Mouse (Mus musculus) fat pad, adult 2 months (tissue): ENCODE measurements around the gene Trim80.

Source experiments
- DNase-seq: peaks from one replicate; pipeline ENCODE4 v3.0.0-alpha.2; 2011; ENCODE audit warnings: low read depth, low spot score; ENCODE audit errors: extremely low read depth

The Trim80 gene

GRCm38 (mm10) chr11:115439906-115440595 lies at the start of gene Trim80:
Gene Trim80 (plus strand): TSS chr11:115440545.
- no peak for DNase-seq

DNA sequence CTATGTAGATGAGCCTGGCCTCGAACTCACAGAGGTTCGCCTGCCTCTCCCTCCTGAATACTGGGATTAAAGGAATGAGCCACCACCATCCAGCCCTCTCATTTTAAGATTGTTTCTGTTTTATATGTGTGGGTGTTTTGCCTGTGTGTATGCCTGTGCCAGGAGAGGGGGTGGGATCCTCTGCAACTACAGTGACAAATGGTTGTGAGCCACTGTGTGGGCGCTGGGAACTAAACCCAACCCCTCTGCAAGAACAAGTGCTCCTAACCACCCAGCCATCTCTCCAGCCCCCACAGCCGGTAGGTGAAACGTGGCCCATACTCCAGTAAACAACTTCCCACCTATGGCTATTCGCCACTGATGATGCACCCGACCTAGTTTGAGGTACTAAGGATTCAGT lies 49.0 kb upstream of the Trim80 start:
- no peak for DNase-seq

GRCm38 (mm10) chr11:115393721-115394325 lies 46.5 kb upstream of the Trim80 start:
- no peak for DNase-seq

- no peak for DNase-seq
Observed at GRCm38 (mm10) chr11:115398085-115398484, 42.3 kb upstream of the Trim80 start.

- DNase-seq = no peak
Observed at GRCm38 (mm10) chr11:115400126-115400525, 40.2 kb upstream of the Trim80 start.

GRCm38 (mm10) chr11:115400630-115401391 lies 39.5 kb upstream of the Trim80 start:
- no peak for DNase-seq

- no peak for DNase-seq
Observed at GRCm38 (mm10) chr11:115403338-115404124, 36.8 kb upstream of the Trim80 start, which contains the start of gene Mrpl58. Gene Mrpl58 (plus strand): TSS chr11:115403752.

DNA sequence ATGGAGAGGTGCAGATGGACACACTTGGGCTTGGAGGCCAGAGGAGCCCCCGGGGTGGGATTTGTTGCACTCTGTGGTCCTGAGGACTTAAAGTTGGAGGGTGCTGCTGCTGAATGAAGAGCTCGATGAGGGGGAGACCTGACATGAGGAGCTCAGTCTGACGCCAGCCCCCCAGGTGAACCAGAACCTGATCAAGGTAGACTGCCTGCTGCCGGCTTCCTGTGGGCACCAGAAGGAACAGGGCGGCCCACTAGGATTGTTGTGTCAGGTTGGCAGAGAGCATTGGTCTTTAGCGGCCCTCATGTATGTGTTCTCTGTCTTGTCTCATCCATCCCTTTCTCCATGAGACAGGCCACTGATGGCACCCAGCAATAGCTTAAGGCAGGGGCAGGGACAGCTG lies 34.6 kb upstream of the Trim80 start:
- no peak for DNase-seq

- DNase-seq = no peak
Observed at GRCm38 (mm10) chr11:115406858-115407401, 33.4 kb upstream of the Trim80 start.

GRCm38 (mm10) chr11:115408266-115408920 lies 32.0 kb upstream of the Trim80 start:
- no peak for DNase-seq

DNA sequence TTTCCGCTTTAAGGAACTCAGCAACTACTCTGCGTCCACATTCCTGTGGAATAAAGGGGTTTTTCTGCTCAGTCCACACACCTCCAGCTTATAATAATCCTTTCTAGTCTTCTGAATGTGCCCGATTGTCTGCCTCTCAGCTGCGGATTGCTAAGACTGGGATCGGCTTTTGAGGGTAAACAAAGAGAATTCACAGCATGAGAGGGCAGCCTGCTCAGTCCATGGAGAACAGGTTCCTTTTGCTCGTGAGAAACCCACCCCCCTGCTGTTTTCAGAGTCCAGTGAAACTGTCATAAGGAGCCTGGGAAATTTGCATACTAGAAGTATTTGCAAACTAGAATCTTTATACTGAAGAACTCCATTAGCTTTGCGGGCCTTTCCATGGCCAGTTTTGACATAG lies 30.8 kb upstream of the Trim80 start:
- DNase-seq = no peak

DNA sequence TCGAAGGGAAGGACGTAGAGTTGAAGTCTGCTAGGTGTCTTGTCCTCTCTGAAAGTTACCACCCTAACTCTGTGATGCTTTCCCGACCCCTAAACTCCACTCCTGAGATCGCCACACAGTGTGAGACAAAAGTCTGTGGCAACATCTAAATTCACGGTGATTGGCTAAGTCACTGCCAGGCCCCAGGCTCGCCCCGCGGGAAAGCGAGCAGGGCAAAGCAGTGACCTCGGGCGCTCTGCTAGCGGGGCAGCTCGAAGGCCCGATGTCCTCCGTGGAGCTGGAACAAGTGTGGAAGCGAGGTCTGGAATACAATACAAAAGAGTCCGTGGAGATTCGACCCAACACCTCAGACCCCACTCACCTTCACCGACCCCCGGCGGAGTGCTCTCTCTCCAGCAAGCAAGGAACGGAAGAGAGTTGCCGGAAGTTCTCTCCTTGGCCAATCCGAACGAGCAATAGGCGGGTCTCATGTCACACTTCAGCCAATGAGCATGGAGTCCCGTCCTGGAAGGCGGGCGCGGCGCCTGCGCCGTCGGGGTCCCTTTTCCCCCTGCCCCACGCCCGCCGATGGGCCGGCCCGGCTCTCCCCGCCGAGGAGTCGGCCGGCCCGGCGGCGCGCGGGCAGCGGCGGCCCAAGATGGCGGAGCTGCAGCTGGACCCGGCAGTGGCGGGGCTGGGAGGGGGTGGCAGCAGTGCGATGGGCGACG lies 20.7 kb upstream of the Trim80 start, which contains the start of the genes Atp5h and Kctd2:
TSS of gene Atp5h (minus strand) at position 432 of the 707 bp plus-strand sequence.
TSS of gene Kctd2 (plus strand) at position 598 of the 707 bp plus-strand sequence.
- DNase-seq = no peak

GRCm38 (mm10) chr11:115420336-115421190 lies 19.8 kb upstream of the Trim80 start:
- DNase-seq = no peak

GRCm38 (mm10) chr11:115421328-115421727 lies 19.0 kb upstream of the Trim80 start:
- DNase-seq = no peak

DNA sequence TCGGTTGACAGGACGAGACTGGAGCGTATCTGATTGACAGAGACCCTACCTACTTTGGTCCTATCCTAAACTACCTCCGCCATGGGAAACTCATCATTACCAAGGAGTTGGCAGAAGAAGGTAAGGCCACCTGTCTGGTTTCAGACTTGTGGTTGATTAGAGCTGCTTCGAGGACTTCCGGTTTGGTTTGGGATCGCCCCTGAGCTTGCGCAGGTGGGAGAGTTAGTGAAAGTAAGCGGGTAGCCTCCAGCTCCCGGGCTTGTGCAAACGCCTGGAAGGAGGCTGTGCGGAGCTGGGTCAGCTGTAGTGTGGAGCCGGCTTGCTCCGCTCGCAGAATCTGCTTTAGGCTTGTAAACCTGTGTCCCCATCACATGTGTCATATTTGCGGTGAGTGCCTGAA lies 18.4 kb upstream of the Trim80 start:
- no peak for DNase-seq

DNA sequence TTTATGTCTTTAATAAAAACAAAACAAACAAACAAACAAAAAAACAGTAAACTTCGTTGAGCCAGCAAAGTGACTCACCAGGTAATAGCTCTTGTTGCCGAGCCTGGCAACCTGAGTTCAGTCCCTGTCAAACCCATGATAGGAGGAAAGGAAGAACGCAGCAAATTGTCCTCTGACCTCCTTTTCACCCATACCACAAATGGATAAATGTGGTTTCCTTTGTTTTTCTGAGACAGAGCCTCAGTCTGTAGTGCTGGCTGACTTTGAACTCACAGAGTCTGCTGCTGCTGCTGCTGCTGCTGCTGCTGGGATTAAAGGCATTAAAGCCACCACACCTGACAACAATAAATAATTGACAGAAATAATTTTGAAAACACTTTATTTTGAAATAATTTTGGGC lies 17.3 kb upstream of the Trim80 start:
- no peak for DNase-seq

- DNase-seq = no peak
Observed at GRCm38 (mm10) chr11:115424666-115425065, 15.7 kb upstream of the Trim80 start.

GRCm38 (mm10) chr11:115425671-115426070 lies 14.7 kb upstream of the Trim80 start:
- no peak for DNase-seq
